Mouse (Mus musculus): ENCODE measurements at regions not wholly inside any gene's neighbourhood (a gene's known extent, or its start where the extent isn't known, plus 50 kb on each side); places are given as distances from the start of the nearest gene placed in this dataset.
"Not testable (repeated sequence)": the region's sequence is repeated elsewhere in the genome, so short reads cannot be mapped to it uniquely, and the experiment has no call there.

- DNase-seq (ENCODE audit: low spot score in 2 of 2): no peak
Observed at GRCm38 (mm10) chr1:78588036-78588435, 69.6 kb upstream of the Acsl3 start.

DNA sequence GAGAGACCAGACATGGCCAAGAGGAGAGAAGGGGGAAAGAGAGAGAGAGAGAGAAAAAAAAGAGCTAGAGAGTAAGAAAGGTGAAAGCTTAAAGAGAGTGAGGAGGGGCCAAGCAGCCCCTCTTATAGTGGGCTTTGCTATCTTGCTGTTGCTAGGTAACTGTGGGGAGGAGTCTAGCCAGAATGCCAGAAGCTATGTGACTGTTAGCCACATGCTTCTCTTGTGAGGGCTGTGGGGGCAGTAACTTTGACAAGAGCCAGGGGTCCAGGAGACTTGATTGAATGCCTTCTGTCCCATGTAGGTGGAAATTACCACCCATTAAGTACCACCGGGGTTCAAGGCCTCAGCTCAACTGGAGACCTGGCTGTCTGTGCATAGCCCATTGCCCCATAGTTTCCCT lies 69.0 kb upstream of the Acsl3 start:
- DNase-seq (ENCODE audit: low spot score in 2 of 2): not testable (repeated sequence)

- peak; percentile 48 to 50 for DNase-seq (ENCODE audit: low spot score in 2 of 2)
Observed at GRCm38 (mm10) chr1:78590558-78590957, 67.1 kb upstream of the Acsl3 start.

DNA sequence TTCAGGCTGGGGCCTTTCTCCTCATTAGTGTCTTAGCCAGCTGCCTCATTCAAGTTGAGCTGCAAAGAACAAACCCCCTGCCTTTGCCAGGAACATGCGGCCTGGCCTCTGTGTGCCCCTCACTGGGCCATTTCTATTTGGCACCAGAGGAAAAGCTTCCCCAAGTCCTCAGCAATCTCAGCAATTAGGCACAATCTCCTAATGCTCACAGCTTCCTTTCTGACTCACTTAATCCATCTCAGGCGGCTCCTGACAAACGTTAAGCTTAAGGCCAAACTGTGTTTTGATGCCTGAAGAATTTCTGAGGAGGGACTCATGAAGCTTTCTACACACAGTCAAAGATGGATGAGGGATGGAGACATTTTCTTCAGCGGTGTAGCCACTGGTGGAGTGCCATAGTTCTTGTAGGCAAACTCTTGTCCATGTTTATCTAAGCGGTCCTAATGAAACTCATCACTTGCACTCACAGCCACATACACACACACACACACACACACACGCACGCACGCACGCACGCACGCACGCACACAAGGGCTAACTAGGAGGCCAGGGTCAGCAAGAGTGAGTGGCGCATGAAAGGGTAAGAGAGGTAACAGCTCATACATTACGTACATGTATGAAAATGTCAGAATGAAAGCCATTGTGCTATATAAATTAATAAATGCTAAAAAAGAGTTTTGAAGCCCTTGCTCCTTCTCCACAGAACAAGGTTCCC lies 63.5 kb upstream of the Acsl3 start:
- DNase-seq (ENCODE audit: low spot score in 2 of 2): peak; percentile 54 to 65

DNA sequence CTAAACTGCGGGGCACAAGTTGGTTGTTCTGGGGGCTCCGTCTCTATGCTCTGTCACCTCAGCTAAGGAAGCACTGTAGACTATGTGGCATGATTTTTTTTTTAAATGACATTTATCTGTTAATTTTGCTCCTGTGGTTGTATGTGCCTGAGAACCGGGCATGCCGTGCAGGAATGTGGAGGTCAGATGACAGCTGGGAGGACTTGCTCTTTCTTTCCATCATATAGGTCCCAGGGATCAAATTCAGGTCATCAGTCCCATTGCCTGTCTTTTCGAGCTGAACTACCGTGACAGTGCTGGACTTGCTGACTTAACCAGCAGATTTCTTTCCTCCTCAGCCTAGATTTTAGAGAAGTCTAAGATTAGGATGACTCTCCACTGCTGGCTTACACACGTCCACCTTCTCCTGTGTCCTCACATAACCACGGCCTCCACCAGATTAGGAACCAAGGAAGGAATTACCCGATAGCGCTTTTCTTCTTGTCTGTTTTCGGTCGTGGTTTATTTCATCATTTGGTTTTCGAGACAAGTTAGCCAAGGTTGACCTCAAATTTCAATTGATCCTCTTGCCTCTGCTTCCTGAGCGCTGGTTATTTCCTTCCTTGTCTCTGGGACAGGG lies 62.0 kb upstream of the Acsl3 start:
- no peak for DNase-seq (ENCODE audit: low spot score in 2 of 2)

GRCm38 (mm10) chr1:78598561-78598960 lies 59.1 kb upstream of the Acsl3 start:
- no peak for DNase-seq (ENCODE audit: low spot score in 2 of 2)

DNA sequence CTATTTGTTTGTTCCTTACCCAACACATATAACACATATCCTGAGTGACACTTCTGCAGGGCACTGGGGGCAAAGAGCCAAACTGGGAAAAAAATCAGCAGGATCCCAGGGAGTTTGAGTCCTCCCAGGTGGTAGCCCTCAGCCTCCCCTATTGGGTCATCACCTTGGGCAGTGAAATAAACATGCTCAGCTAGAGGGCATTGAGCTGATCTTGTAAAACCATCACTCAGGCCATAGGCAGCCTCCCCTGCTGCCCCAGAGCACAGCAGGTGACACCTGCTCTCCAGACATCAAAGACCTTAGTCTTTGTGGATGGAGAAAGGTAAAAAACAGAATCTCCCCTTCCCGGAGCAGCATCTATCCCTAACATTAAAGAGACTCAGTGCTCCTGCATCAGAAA lies 57.0 kb upstream of the Acsl3 start:
- no peak for DNase-seq (ENCODE audit: low spot score in 2 of 2)

DNA sequence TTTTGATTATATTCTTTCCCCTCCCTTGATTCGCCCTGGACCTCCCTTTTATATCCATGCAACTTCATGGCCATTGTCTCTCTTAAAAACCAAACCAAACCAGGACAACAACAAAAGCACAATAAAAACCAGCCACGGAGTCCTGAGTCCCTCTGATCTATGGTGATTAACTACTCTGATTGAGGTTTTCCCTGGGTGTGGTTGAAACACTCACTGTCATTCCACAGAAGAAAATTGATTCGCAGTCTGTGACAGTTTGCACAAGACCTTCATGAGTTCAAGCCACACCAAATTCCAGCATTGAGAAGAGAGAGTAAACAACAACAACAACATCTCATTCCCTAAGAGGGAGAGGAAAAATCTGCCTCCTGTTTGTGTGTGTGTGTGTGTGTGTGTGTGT lies 56.1 kb upstream of the Acsl3 start:
- DNase-seq (ENCODE audit: low spot score in 2 of 2): no peak

- no peak for DNase-seq (ENCODE audit: low spot score in 2 of 2)
Observed at GRCm38 (mm10) chr1:78602039-78602438, 55.6 kb upstream of the Acsl3 start.

GRCm38 (mm10) chr1:78602885-78603284 lies 54.7 kb upstream of the Acsl3 start:
- no peak for DNase-seq (ENCODE audit: low spot score in 2 of 2)

DNA sequence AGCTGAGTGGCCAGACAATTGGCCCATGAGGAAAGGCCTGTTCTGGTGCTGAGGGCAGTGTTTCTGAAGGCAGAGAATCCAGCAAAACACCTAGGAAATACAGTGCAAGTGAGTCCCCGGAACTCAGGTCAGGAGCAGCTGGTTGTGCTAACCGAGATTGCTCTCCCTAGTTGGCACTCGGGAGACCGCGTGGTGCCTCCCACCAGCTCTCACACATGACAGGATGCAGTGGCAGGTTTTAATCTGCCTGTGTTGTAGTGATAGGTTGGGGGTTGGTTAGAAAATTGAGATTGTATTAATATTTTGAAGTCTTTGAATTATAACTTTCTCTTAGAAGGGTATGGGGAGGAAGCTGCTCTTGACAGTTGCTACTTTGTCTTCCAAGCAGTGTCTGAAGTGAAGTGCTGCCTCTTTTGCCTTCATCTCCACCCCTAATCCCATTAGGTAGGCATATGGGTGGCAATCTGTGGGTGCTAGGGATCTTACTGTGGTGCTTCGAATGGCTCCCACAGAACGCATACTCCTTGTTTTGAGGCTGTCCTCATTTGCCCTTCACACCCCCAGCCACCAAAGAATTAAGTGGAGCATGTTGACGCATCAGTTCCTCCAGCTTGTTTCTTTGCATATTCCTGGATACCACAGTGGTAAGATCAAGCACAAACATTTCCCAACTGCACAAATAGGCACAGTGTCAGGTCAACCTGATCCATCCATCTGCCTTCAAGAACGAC lies 52.6 kb upstream of the Acsl3 start:
- peak; percentile 15 to 24 for DNase-seq (ENCODE audit: low spot score in 2 of 2)
